Mouse (Mus musculus) cerebellum, adult 11-12 months (tissue): ENCODE measurements around the gene Spx.
A peak's percentile ranks its signal among the peaks of the same experiment; 100 is the strongest.

Source experiments
- DNase-seq: peaks from one replicate; pipeline ENCODE4 v3.0.0; 2022

Gene Spx

DNA sequence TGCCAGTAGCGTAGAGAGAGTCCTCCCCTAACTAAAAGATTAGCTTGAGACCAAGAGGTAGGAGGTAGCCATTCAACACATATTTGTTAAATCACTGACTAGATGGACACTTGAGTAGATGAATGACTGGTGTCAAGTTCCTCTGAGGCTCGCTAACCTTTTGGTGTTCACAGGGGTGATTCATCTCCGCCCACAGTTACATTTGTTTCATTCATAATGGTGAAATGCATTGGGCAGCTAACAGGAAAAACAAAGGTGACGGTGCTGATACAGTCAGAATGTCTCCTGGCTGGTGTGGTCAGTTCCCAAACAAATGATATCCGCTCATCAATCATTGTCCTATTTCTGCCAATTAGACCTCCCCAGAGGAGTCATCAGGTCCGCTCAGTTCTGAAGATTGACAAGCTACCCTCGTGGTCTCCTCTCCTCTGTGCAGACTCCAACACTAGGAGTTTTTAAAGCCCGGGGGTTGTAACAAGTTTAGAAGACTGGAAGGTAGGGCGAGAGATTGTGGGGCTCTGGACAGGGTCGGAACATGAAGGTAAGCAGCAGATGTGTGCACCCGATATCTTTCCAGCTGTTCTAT is at the start of gene Spx:
Gene Spx (plus strand): TSS at position 536 of the 586 bp plus-strand sequence.
- no peak for DNase-seq

DNA sequence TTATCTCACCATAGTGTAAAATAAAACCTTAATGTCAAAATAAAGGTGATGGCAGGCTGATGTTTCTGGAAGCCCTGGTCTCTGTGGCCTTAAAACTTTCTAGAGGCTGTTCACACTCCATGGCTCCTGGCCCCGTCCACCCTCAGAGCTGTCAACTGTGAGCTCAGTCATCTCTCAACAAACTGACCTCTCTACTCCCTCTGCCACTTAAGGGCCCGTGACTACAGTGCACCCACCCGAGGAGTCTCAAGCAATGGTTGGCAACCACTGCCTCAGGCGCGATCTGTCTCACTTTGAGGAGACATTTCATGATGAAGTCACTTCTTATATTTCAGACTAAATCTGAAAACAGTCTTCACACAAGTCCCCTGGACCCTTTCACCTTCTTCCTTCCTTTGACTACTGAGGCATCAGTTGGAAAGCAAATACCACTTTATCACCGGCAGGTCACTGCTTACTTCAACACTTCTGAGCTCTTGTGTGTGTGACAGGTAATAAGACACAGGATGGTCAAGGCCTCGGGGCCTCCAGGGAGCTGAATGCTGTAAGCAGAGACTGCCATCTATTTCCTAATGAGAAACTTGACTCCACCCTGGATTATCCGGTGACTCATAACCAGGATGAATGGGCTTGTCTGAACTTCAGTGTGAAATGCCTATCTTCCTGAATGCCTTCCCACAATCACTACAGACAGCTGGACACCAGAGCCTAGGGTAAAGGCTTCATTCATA is 47.3 kb upstream of the Spx start:
- DNase-seq: no peak

DNA sequence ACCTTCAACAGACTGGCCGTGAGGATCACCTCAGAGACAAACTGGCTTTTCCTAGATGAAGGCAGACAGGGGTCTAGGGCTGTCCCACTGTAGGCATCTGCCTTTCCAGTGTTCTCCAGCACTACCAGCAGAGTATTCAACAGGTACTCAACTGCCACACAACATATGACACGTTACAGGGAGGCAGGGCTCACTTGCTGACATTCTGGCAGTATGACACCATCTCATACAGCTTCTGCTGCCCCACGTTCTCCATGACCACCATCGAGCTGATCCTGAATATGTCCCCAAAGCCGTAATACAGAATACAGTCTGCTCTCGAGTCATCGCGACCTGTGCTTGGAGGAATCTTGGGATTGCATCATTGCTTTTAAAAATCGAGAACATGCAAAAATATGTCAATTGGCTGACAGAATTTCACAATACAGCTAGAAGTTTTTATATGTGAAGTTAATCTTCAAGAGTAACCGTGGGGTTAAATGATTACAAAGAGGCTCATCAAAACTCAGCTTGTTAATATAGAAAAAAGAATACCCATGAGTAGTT is 46.7 kb upstream of the Spx start:
- no peak for DNase-seq

DNA sequence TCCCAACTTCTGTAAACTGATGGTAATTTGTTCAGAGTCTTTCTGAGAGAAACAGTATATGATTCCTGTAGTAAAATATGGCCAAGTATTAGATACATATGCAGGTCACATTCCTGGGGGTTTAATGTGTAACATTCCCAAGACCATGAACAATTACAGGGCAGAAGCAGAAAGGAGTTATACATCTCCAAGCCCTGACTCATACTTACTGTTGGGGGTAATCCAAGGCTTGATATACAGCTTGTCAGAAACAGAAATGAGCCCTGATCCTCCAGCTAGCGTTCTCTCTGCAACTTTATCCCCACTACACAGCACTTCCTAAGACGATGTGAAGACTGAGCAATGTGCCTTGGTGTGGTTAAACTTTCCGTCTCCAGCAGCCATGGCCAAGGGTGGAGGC is 45.7 kb upstream of the Spx start:
- no peak for DNase-seq

DNA sequence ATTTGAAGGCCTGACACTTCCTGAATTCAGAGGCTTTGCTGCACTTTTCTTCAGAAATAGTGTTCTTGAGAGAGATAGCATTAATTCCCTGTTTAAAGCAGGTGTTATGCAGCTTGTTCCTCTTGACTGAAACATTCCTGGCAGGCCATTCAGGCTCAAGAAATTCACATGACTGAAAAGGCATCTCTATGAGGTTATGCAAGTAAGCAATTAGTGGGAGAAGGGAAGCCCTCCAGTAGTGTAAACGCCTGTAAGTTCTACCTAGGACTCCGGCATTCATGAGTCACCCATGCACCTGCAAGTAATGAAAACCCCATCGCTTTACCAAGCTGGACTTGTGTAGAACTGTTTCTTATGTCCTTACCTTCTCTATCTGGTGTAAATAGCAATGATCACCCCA is 43.7 kb upstream of the Spx start:
- no peak for DNase-seq

DNA sequence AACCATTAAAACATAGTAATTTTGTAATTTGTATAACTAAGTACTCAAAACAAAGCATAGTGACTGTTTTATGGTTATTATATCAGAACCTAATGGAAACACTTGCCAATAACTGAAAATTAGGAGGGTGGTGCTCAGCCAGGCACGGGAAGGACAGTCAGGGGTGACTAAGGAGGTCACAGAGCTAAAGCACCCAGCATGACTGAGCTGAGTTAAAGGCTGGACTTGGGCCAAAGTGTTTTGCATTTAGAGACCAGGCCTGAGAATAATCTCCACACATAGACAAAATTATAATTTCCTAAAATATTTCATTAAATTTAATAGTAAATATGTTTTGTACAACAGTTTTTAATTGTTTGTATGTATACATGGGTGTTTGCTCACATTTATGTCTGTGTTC is 36.2 kb upstream of the Spx start:
- DNase-seq: no peak

DNA sequence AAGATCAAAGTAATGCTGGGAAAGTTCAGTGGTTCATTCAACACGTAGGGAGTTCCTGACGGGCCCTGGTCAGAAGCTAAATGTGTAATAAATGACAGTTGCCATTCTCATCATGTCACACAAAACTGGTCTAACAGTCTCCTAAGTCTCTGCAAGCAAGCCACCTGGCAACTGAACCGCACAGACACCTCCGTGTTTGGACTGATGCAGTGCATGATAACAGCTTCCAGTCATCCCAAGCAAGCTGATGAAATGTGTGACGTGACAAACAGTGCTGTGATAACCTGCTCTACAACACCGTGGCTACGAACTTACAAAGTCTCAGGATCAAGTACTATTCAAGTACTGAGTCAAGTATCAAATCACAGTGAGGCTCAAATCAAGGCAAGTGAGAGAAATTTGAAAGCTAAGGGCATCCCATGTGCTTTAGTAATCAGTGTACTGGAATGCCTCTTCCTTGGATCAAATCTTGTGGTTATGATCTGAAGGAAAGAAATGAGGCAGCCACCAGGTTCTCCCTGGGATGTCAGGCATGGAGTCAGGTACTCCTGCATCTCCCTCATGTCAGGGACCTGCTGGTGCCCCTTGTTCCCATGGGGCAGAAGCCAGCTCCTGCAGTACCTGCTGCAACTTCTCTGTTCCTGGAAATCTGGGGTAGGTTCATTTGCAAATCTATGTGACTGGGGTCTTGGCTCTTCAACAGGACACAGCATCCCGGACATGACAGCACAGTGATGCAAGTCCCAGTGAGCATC is 34.5 kb upstream of the Spx start:
- no peak for DNase-seq

DNA sequence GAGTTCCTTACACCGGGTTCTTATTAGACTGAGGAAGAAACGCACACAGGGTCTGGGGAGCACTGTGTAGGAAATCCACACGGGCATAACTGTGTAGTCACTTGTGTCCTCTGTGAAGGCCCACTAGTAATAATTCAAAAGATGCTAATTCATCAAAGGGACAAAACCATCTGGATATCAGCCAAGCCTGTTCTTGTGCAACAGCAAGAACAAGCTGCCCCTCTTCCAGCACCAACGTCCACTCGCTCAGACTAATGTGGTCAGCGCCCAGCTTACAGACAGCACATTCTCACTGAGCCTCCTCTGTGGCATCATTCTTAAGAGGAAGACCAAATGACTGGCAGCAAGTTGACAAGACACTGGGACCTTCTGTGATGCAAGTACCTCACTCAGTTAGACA is 33.3 kb upstream of the Spx start:
- DNase-seq: no peak

DNA sequence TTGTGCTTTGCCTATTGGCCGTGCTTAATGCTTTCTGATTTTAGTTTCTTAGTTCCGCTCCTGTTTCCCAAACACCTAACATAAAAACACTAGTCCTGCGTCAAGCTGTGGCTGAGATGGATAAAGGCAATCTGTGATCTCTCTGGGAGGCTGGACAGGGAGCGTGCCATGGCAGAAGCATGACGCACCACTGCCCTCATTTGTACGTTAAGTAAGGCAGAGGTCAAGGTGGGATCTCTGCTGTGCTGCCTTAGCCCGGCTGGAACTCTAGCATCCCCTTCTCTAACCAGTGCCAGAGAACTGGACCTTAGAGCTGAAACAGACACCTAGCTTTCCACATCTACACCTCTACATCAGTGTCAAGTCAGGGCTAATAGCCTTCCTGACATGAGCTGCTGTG is 31.6 kb upstream of the Spx start:
- DNase-seq: no peak

DNA sequence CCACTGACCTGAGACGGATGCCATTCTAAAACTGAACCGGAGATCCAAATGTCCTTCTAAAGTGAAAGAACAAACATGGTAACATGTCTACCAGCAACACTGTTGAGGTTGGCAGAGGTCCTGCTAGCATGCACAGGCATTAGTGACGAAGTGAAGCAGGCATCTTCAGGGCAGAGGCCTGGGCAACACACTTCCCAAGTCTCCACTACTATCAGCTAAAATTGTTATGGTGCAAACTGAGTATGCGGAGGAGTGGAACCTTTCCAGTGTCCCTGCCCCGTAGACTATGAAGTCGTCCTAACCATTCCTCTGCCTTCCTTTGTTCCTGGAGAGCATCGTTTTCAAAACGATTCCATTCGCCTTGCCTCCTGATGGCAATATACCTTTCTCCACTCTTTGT is 28.7 kb upstream of the Spx start:
- no peak for DNase-seq

DNA sequence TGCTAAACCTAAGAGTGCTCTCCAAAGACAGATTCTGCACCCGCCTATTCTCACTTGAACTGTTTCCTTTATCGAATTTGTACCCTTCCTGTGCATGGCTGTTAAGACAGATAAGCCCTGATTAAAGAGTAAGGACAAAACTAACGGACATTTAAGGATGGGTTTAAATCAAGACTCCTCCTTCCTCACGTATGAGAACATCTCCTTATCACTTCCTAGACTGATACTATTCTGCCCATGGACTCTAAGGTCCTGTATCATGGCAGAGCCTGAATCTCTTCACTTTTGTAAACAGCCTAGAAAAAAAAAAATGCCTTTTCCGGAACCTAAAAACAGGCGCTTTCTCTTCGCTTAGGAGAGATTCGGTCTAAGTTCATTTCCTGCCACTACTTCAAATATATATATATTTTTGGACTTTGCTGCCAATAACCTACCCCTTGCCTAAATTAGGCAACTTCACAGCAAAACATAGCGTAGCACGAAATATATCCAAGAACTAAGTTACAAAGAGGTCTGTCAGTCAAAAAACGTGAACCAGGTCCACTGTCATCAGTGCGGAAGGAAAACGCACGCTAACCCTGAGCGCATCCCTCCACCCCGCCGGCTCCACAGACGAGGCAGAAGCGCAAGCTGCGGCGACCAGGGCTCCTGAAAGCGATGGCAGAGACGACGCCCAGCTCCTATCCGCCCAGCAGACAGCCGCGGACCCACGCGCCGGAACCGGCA is 26.8 kb upstream of the Spx start:
- no peak for DNase-seq

DNA sequence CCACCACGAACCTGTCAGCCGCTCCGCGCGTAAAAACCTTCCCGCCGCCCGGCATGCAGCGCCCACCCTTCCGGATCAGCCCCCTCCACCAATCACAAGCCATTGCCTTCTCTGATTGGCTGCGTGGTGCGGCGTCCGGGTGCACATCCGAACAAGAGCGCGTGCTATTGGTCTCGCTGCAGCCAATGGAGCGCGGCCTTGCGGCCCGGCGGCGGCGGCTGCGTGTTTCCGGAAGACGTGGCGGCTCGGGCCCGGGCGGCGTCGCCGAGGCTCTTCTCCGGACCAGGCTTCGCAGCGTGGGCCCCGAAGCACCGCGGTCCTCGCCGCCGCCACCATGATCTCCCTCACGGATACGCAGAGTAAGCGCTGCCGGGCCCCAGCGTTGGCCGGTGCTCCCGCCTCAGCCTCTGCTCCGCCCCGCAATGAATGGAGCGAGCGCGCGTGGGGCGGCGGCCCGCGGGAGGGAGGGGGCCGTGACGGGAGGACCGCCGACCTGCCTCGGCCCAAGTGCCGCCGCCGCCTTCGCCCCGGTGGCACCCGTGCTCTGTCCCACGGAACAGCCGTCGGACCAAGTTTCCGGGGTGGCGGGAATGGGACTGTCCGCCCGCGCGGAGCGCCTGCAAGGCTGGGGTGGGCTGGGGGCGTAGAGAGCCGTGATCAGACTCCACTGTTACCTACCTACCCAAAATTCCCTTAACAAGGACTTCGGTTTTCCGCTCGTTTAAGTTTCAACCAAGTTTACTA is 26.1 kb upstream of the Spx start, which contains the start of the genes Recql and Golt1b:
Gene Recql (minus strand): TSS at position 77 of the 744 bp plus-strand sequence.
Gene Golt1b (plus strand): TSS at position 211 of the 744 bp plus-strand sequence.
- peak; percentile 98 for DNase-seq

DNA sequence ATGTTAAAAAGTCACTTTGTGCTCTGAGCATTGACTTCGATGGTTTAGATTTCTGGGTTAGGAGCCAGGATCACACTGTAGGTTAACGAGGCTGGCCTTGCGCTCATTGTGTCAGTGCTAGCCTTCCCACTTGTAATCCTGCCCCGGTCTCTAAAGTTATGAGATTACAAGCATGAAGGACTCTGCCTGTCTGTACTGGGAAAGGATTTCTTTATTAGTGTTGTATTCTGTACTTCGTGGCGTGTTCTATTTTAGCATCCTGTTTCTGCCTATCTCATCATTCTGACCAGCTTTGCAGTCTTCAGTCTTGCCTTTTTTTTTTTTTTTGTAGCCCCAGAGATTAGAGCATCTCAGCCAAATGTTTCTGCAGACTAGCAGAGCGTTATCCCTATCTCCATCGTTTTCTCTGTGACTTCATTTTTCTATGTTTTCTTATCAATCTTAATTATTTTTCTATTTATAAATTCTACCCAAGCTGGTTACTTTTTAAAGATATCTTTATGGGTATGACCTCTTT is 25.4 kb upstream of the Spx start:
- DNase-seq: no peak

DNA sequence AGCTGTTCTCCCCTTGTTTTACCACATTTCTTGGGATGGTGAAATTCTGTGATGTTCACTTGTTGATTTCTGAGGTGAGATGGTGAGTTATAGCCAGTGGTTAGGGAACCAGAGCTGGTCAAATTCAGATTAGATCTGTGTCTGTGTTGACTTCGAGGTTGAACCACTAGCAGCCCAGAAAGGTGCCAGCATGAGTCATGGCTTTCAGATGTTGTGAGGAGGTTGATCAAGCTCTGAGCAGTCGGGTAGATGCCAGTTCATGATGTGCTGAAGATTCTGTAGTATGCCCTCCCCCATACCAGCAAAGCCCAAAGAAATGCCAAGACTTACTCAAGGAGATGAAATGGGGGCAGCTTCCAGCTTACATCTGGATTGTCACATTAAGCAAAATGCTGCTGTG is 24.1 kb upstream of the Spx start:
- no peak for DNase-seq

DNA sequence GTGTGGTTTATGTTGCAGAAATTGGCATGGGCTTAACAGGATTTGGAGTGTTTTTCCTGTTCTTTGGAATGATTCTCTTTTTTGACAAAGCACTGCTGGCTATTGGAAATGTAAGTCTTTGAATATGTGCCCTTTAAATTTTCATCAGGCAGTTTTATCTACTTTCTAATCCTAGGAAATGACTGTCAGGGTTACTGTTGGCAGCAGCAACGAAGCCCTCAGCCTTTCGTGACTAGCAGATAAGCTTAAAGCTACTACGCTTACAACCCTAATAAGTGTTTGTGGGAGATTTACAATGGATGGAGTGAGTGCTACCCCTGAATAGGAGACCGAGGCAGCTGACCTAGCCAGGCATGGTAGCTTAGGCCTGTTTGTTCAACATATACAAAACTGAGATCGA is 20.9 kb upstream of the Spx start:
- no peak for DNase-seq

DNA sequence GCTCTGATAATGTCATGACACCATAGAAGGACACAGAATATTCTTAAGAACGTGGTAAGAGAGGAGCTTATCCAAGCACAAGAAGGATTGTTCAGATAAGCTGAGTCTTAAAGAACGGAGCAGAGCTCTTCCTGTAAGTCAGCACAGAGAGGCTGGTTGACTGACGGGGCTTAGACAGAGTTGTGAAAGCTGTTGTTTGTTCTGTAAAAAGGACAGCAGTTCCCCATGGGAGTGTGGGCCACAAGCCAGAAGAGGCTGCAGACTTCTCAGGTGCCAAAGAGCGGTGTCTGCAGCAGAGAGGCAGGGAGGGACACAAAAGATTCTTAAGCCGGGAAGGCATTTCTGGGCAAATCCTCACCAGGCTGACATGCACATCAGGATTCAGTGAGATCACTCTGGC is 18.6 kb upstream of the Spx start:
- peak; percentile 28 for DNase-seq

DNA sequence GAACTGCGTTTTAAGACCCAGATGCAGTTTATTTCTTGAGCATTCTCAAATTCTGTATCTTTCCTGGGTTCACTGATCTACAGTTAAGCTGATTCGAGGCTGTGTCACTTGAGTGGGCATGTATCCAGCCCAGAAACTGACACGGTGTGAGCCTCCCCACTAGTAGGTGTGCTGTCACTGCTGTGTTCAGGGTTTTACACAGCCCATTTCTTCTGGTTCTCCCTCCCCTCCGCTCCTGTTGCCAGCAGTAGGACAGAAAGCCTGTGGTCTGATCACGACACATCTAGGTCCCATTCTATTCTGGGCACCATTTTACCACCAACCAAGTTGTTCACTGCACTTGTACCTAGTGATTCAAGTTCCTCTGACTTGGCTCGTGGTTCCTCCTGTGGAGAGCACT is 17.5 kb upstream of the Spx start:
- no peak for DNase-seq

DNA sequence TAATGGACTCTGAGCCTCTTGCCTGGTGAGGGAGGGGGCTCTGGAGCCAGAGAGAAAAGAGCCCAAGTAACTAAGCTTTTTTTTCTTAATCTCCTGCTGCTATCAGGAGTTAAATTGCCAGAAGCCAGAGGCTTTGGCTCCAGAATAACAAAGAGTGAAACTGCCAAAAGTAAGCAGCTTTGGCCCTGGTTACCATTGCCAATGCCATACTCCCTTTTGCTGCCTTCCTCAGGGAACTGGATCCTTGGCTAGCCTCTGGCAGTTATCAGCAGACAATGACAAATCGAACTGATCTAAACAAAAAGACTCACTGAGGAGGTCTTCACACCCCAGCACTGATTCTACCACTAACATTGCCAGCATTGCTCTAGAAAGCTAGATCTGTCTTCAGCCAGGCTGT is 2.1 kb upstream of the Spx start:
- DNase-seq: no peak

DNA sequence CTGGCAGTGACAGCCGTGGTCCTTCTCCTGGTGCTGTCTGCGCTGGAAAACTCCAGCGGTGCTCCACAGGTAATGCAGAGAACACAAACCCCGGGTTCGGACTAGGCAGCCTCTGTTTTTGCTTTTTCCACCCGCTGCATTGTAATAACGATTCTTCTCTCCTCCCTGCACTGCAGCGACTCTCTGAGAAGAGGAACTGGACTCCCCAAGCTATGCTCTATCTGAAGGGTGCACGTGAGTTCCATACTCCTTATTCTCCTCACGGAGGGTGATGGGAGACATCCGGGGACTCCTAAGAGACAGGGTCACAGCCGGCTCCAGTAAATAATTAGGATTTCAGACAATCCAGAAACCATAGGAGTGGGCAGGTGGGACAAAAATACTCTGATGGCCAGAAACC is 604 bp downstream of the Spx start:
- DNase-seq: no peak

DNA sequence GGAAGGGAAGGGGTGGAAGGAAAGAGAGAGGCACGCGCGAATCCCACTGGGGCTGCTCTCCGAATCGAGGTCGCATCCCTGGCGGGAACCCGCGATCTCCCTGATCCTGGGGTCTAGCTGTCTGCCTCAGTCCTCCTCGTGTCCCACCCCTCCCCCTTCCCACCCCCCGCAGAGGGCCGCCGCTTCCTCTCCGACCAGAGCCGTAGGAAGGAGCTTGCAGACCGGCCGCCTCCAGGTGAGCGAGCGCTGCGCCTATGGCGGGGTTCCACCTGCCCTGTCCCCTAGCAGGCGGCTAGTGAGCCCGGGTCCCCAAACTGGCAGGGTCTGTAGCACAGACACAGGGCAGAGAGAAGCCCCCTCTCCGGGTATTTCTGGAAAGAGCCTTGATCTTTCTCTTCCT is 1.4 kb downstream of the Spx start:
- DNase-seq: no peak

DNA sequence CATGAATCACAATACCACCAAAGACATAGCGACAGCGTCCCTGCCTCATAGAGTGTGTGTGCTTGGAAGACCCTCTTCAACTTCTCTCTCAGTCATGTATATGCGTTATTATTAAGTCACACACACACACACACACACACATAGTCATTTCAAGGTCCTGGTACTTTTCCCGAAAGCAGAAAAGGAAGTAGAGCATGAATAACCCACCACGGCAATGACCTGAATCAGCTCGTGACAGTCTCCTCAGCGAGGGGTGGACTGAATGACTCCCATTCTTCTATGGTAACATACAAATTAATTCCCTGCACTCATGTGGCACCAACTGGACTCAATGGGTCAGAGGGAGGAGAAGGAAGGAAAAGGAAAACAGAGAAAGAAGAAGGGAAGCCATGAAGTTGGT is 11.7 kb downstream of the Spx start:
- DNase-seq: no peak

DNA sequence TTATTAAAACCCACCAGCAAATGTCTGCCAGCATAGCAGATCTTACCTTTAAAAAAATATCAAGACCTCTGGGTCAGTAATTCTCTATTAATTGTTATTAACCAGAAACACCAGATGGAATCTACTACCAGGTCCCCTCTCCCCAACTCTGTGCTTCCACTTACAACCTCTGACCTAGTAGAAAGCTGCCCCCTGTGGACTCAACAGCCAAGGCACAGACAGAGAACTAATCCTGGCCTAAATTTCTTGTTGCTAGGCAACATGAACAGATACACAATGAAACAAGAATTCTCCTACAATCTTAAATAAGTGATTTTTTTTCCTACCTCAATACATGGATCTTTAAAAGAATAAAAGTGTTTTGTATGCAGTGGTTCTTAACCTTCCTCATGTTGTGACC is 15.8 kb downstream of the Spx start:
- no peak for DNase-seq
